Mouse (Mus musculus) mouse trophoblast stem cell (cell line): ENCODE measurements around the gene Afap1l2.

Experiments
- in situ Hi-C, 2 experiments: fragments of 300-500 bp; cut with MseI, MboI; formaldehyde crosslinking; loops; 2 replicates in 1 of 2; 3 replicates in 1 of 2; pipeline ENCODE4 v1.15.1; 2025

The Afap1l2 gene

DNA sequence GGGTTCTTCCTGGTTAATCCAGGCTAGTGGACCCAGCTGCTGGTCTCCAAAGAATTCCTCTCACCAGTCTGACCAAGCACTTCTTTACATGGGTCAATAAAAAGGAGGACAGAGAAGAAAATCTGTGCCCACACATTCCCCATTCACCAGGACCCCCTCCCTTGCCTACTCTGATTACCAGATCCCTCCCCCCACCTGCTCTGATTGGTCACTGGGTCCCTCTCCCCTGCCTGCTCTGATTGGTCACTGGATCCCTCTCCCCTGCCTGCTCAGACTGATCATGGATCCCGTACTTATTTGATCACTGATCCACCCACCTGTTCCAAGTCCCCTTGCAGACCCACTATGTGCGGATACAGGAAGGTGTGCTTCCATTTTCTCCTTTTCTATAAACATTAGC, 116.6 kb downstream of the Afap1l2 start:
- in situ Hi-C loops = no loop called here

DNA sequence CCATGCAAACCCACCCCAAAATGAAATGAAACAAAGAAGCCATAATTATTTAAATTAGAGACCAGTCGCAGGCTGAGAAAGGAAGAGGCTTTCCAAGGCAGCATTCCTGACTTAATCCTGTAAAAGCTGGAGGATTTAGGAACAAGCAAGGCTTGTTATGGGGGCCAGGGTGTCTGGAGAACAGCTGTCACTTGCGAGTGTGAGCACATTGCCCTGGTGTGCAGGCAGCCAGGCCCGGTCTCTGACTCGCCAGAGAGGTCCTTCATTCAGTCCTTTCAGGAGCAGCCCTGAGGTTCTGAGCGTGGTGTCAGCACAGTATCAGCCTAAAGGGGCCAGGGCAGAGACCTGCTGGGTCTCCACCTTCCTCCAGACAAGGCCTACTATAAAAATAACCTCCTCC, 119.4 kb downstream of the Afap1l2 start:
- in situ Hi-C loops = no loop called here

DNA sequence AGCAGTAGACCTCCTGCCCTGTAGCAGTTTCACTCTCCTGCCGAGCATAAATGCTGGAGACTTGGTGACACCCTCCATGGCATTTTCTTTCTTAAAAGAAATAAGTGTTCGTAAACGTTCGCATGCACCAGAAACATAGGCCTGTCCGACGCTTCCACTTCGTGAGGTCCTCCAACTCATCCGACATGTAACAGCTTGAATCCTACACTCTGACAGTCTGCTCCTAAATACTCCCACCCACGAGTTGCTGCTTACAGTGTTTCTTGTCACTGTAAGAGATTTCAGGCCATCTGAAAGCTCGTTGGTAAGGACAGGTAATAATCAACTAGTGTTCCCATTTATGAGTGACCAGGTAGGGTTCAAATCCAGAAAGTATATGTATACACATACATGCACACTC, 120.1 kb downstream of the Afap1l2 start:
- in situ Hi-C loops = no loop called here

DNA sequence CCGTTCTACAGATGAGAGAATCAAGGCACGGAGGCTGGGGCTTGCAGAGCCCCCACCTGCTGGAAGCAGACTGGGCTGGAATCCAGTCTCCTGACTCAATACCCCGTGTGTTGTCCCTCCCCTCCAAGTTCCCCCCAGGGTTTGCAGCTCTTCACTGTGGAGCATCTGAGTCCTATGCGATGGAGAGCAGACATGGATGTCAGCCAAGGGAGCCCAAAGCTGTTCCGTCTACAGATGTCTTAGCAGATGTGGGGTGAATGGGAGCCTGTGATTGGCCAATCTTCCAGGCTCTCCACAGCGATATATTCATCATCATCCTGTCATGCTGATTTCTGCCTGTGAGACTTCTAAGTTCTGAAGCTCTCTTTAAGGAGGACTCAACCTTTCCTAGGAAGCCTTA, 130.7 kb downstream of the Afap1l2 start:
- in situ Hi-C loops = no loop called here

DNA sequence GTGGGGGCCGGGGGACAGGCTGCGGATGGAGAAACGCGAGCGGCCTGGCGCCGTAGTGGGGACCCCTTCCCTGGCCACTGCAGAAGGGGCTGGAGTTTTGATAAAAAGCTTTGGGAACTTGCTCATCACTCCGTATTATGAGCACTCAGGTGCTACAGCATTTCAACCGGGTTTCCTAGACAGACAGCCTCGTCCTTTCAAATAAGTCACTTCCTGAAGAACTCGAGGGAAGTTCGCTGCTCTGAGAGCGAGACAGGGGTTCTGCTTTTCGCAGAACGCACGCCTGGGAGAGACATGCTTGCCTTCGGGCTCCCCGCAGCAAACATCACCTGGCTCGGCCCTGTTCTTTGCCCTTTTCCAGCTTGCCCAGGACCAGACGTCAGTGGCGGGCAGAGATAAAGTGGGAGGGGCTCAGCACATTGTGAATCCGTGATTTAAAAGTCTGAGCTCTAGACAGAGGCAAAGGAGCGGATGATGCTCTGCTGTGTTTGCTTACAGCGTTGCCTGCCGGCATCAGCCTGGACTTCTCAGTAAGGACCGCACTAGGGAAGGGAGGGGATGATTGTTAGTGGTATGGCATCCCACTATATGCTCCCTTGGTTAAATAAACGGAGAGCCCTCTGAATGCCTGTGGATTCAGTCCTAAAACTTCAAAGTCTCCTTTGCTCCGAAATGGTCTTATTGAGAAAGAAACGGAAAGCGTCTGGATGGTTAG, 133.3 kb downstream of the Afap1l2 start:
- in situ Hi-C loops = no loop called here

DNA sequence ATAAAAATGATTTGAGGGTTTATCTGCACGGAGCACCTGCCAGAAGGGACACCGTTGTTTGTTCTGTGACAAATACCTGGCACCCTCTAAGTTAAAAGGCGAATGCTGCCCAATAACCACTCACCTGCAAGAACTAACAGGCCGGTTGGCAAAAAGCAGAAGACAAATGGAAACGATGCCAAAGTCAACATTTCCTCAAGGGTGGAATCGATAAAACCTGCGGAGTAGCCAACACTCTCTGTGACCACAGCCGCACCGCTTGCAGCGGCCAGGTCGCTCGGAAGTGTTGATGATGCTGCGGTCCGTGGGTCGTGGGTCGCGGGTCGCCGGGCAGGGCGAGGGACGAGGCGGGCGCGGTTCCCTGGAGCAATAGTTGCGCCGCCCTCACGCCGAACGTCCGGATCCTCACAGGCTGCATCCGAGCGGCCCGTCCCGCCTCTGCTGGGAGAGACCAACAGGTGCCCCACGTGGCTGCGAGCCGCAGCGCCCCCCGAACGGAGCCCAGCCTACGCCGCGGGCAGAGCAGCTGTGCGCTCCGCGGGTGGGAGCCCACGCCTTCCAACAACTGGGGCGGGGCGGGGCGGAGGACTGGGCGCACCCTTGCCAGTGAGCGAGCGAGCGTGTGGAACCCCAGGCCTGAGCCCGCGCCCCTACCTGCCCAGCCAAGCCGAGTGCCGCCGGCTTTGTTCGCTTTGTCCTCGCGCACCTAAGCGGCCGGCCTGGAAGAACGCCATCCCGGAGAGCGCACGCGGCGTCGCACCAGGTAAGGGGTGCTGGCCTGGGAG, 134.0 kb downstream of the Afap1l2 start, which contains the start of gene Vwa2:
Vwa2 (plus strand) TSS at position 434 of the 785 bp plus-strand sequence.
- in situ Hi-C loops = no loop called here

DNA sequence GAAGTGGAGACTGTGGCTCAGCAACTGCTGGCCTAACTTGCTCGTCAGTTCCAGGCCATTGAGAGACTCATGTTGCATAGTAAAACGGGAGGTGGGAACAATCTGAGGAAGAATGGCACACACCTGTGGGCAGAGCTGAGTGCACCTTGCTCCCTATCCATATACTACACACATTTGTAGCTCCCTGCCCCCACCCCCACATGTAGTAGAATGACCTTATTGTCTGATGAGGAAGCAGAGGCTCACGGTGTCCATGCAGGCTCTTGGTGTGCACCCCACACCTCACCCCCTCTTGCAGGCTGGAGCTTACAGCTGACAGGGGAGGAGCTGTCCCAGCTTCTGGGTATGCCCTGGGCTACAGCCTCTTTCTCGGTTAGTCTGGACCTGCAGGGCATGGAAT, 140.3 kb downstream of the Afap1l2 start:
- in situ Hi-C loops = no loop called here
